Mouse (Mus musculus) hindbrain, postnatal 0 days (tissue): Measurements from ENCODE around the gene Hspb7. TPM values are rescaled to one million over a fixed set of nuclear protein-coding genes. Genes with fewer than 3 reads are reported as not detected.

Experiments
- ATAC-seq: fragments of 200-750 bp; cut with Nextera tagmentation; 2 replicates; pipeline ENCODE4 v1.8.0; 2017; ENCODE audit warnings: mild to moderate bottlenecking, moderate TSS enrichment, moderate library complexity
- DNase-seq: peaks from one replicate; pipeline ENCODE4 v3.0.0-alpha.2; 2015; ENCODE audit warnings: low spot score
- H3K27ac ChIP-seq: fragments of 300-500 bp; sonication (generic); 2 replicates; pipeline ENCODE4 v1.5.1; 2014; ENCODE audit warnings: mild to moderate bottlenecking
- H3K27me3 ChIP-seq: fragments of 300-500 bp; sonication (generic); 2 replicates; pipeline ENCODE4 v1.6.1; 2014; ENCODE audit warnings: low read length, mixed read lengths; ENCODE audit not compliant: insufficient read depth
- H3K36me3 ChIP-seq: fragments of 300-500 bp; sonication (generic); 2 replicates; pipeline ENCODE4 v1.6.1; 2014; ENCODE audit warnings: low read length, mixed read lengths; ENCODE audit not compliant: insufficient read depth
- H3K4me1 ChIP-seq: fragments of 300-500 bp; sonication (generic); 2 replicates; pipeline ENCODE4 v1.6.1; 2014; ENCODE audit warnings: antibody characterized with exemption, low read length, mixed read lengths; ENCODE audit not compliant: insufficient read depth
- H3K4me2 ChIP-seq: fragments of 300-500 bp; sonication (generic); 2 replicates; pipeline ENCODE4 v1.6.1; 2014; ENCODE audit warnings: low read depth, mild to moderate bottlenecking, low read length, moderate library complexity, mixed read lengths
- H3K4me3 ChIP-seq: fragments of 300-500 bp; sonication (generic); 2 replicates; pipeline ENCODE4 v1.5.1; 2014; ENCODE audit warnings: low read length
- H3K9ac ChIP-seq: fragments of 300-500 bp; sonication (generic); replicated peaks from 2 replicates; pipeline ENCODE4 v1.6.1; 2014; ENCODE audit warnings: mild to moderate bottlenecking, low read length, moderate library complexity, mixed read lengths
- H3K9me3 ChIP-seq: fragments of 300-500 bp; sonication (generic); 2 replicates; pipeline ENCODE4 v1.6.1; 2016; ENCODE audit warnings: low read length, mixed read lengths
- CTCF ChIP-seq: IDR thresholded peaks from 2 replicates; pipeline ENCODE4 v1.5.1; 2016; ENCODE audit warnings: antibody characterized with exemption, control low read depth, low read depth
- WGBS: fragments of 180-500 bp; shearing (Covaris S2); extraction: QIAGEN DNeasy Blood & Tissue Kit; methylation state at CpG from one replicate; pipeline ENCODE4 v1.1.7; 2014; 5-methylcytosine and 5-hydroxymethylcytosine counted together
- polyA plus RNA-seq: library from polyadenylated mRNA; unstranded; fragments of >200 nt; fragmentation: Nextera tagmentation; extraction: Ambion mirVana; gene quantifications from 2 replicates; pipeline ENCODE4 v1.2.1, GENCODE M21; 2015
- total RNA-seq: library from RNA; depleted of rRNA; stranded (reverse); fragments of >200 nt; gene quantifications from 2 replicates; pipeline ENCODE4 v1.2.3, GENCODE M21; 2014

Gene Hspb7
- total and polyA plus RNA-seq, 2 experiments from 2014 or later = 0.06 TPM; not detected in 1

DNA sequence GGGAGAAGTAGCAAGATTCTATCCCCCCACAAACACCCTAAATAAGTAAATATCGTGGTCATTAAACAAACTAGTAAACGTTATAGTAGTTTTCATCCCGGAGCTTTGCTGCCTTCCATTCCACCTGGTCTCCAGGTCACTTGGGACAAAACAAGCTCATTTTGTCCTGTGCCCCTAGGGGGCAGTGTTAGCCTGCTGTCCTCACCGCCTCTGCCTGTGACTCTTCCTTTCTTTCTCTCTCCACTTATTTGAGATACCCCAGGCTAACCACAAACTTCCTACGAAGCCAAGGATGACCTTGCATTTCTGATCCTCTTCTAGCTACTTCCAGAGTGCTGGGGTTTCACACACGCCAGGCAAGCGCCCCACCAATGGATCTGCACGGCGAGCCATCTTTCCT lies 10.4 kb downstream of the Hspb7 start:
- Histone ChIP-seq H3K27ac (no peak overlapping the region), H3K27me3 (no peaks in the 10 kb centered on the region), H3K9ac (no peak overlapping the region), H3K4me3 (no peak overlapping the region), H3K4me2 (no peak overlapping the region), H3K4me1 (no peaks in the 10 kb centered on the region), H3K9me3 (no peaks in the 10 kb centered on the region), H3K36me3 (no peaks in the 10 kb centered on the region)
- 40% methylated on average over 9 of the region's 9 CpGs for WGBS
- DNase-seq = peak; percentile 73
- ATAC-seq = no peak
- peak; percentile 84 for TF ChIP-seq CTCF

DNA sequence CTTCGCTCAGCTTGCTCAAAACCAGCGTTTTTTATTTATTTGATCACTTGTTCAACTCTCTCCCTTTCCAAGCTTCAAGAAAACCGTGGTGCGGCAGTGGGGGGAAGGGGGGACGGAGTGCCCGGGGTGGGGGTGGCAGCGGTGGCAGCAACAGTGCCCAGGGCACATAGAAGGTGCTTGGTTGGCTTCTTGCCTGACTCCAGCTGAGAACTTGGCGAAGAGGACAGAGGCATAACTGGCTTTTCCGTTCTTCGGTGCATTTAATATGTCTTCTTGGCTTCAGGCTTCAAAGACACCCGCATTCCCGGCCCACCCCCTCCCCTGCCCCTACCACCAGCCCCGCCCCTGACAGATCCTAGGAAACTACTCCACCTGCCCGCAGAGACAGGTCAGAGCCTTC lies 12.1 kb downstream of the Hspb7 start:
- H3K4me2 ChIP-seq = 0 out of 2 replicates have a peak overlapping the region, but pooled peaks have one; percentile 3
- H3K9ac ChIP-seq = no peak overlapping the region
- no peak for TF ChIP-seq CTCF
- ATAC-seq (no peak), DNase-seq (peak; percentile 42)
- WGBS = 47% methylated on average over 14 of the region's 14 CpGs
- H3K27ac ChIP-seq = no peak overlapping the region
- no peaks in the 10 kb centered on the region for H3K4me1 ChIP-seq
- no peaks in the 10 kb centered on the region for H3K27me3 ChIP-seq
- no peaks in the 10 kb centered on the region for H3K9me3 ChIP-seq
- no peak overlapping the region for H3K4me3 ChIP-seq
- H3K36me3 ChIP-seq = no peaks in the 10 kb centered on the region

DNA sequence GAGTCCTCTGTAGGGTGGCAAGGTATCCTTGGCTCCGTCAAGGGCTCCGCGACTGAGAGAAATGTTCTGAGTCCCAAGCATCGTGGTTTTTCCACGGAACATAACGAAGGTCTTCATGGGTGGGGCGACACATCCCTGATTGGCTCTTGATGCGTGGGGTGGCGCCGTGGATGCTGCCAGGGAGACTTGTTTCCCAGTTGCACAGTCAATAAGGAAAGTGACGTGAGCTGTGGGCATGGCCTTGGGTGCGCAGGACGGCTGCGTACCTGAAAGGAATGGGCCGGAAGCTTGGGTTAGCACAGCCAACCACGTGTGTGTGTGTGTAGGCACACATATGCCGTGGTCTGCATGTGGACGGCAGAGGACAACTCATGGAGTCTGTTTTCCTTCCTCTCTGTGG lies 12.6 kb downstream of the Hspb7 start:
- Histone ChIP-seq H3K36me3 (no peaks in the 10 kb centered on the region), H3K4me3 (no peak overlapping the region), H3K27ac (no peak overlapping the region), H3K4me1 (no peaks in the 10 kb centered on the region), H3K9me3 (no peaks in the 10 kb centered on the region), H3K27me3 (no peaks in the 10 kb centered on the region), H3K4me2 (no peak overlapping the region), H3K9ac (no peak overlapping the region)
- no peak for TF ChIP-seq CTCF
- no peak for ATAC-seq
- WGBS = 78% methylated on average over 18 of the region's 18 CpGs
- no peak for DNase-seq

GRCm38 (mm10) chr4:141435974-141436373 lies 15.4 kb downstream of the Hspb7 start, which contains the start of gene Srarp:
Srarp (minus strand) TSS chr4:141436105.
- H3K4me3 ChIP-seq = no peak within 1 kb of the TSS
- H3K9me3 ChIP-seq = no peaks in the 10 kb centered on the region
- H3K27ac ChIP-seq = no peak within 1 kb of the TSS
- H3K36me3 ChIP-seq = no peaks in the 10 kb centered on the region
- 83% methylated on average over 1 of the region's 1 CpGs for WGBS
- no peak within 1 kb of the TSS for H3K4me2 ChIP-seq
- DNase-seq = no peak
- H3K9ac ChIP-seq = no peak within 1 kb of the TSS
- no peak for ATAC-seq
- H3K27me3 ChIP-seq = no peaks in the 10 kb centered on the region
- no peak for TF ChIP-seq CTCF
- no peaks in the 10 kb centered on the region for H3K4me1 ChIP-seq

DNA sequence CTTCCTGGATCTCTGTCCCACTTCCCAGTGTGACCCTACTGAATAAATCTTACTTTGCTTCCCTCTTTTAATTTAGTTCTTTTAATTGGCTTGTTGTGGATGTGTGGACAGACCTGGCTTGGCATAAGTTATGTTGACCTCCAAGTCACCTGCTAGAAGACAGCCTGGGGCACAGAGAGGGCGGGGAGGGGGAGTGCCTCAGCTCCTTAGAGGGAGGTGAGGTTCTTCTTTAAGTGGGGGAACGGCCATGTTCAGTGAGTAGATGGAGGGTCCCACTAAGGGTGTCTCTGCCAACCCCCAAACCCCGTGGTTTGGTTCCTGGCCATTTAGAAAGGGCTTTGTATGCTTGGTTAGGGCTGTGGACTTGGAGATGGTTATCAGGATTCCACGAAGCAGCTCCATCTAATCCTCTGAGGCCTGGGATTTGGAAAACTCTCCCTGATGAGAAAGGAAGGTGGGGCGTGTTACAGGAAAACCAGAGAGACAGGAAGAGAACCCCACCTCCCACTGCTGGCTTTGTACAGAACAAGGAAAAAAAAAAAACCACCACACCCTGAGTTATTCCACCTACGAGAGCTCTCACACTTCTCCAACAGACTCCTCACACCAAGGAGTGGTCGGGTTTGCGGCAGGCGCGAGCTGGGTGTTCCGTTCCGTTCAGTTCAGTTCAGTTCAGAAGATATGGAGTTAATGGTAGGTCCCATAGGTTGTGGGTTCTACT lies 18.7 kb downstream of the Hspb7 start:
- Histone ChIP-seq H3K27ac (no peak overlapping the region), H3K4me1 (no peaks in the 10 kb centered on the region), H3K9me3 (no peaks in the 10 kb centered on the region), H3K27me3 (no peaks in the 10 kb centered on the region), H3K36me3 (no peaks in the 10 kb centered on the region), H3K4me2 (no peak overlapping the region), H3K4me3 (no peak overlapping the region), H3K9ac (no peak overlapping the region)
- DNase-seq (no peak), ATAC-seq (no peak)
- 81% methylated on average over 12 of the region's 12 CpGs for WGBS
- no peak for TF ChIP-seq CTCF

- no peak overlapping the region for H3K9ac ChIP-seq
- peaks cover 5% of the 10 kb centered on the region; the same call in 1 of the 2 replicates for H3K4me1 ChIP-seq
- TF ChIP-seq CTCF = no peak
- no peak overlapping the region for H3K4me3 ChIP-seq
- no peaks in the 10 kb centered on the region for H3K36me3 ChIP-seq
- no peaks in the 10 kb centered on the region for H3K27me3 ChIP-seq
- no peak overlapping the region for H3K27ac ChIP-seq
- no peak for ATAC-seq
- no peaks in the 10 kb centered on the region for H3K9me3 ChIP-seq
- DNase-seq = no peak
- no peak overlapping the region for H3K4me2 ChIP-seq
Measured at GRCm38 (mm10) chr4:141440877-141441276, 20.3 kb downstream of the Hspb7 start.
